Mouse (Mus musculus) small intestine, adult 2 months (tissue): ENCODE measurements around the gene Car2.

Source experiments
- CTCF ChIP-seq: fragments of 200-500 bp; IDR thresholded peaks from 2 replicates; pipeline ENCODE4 v1.5.1; 2012; ENCODE audit warnings: low read depth, mild to moderate bottlenecking, control low read depth, inconsistent platforms, low read length, moderate library complexity, mixed read lengths; ENCODE audit not compliant: insufficient replicate concordance, insufficient read length; ENCODE audit errors: extremely low read depth
- POLR2A ChIP-seq: fragments of 200-500 bp; IDR thresholded peaks from 2 replicates; pipeline ENCODE4 v1.6.1; 2012; ENCODE audit warnings: low read depth, mild to moderate bottlenecking, control low read depth, inconsistent platforms, low read length, moderate library complexity

GRCm38 (mm10) chr3:14917261-14917660 is 31.2 kb downstream of the Car2 start:
- no peak for TF ChIP-seq POLR2A
- TF ChIP-seq CTCF = no peak
